Mouse (Mus musculus): ENCODE results near the gene Atp5s. TPM values are rescaled to one million over a fixed set of nuclear protein-coding genes. Genes with fewer than 3 reads are reported as not detected.

Atp5s gene
- polyA plus RNA-seq, 1 experiment from 2014 or later, result 18.5 TPM

- Histone ChIP-seq H3K4me2 (replicated peaks; ENCODE audit: low read depth, low read length) (no peak overlapping the region), H3K9me3 (ENCODE audit: low read length) (no peaks in the 10 kb centered on the region), H3K27ac (ENCODE audit: low read length) (no peak overlapping the region), H3K4me3 (ENCODE audit: low read depth, low read length) (no peak overlapping the region), H3K9ac (replicated peaks; ENCODE audit: low read depth) (no peak overlapping the region), H3K27me3 (replicated peaks; ENCODE audit: insufficient read depth, low read length) (no peaks in the 10 kb centered on the region), H3K36me3 (ENCODE audit: insufficient read depth, low read length) (no peaks in the 10 kb centered on the region), H3K4me1 (ENCODE audit: insufficient read depth, low read depth, low read length) (no peaks in the 10 kb centered on the region)
- 0 out of 2 replicates have a peak, but pooled peaks have one; percentile 11 for TF ChIP-seq EP300 (IDR thresholded peaks at IDR 0.05)
- no peak for TF ChIP-seq CTCF (IDR thresholded peaks at IDR 0.05)
- 63% methylated on average over 10 of the region's 10 CpGs for WGBS
- ATAC-seq, result peak; percentile 37
- no peak for DNase-seq (ENCODE audit: low spot score)
Observed at GRCm38 (mm10) chr12:69766185-69766904, 41.6 kb downstream of the Atp5s start.

DNA sequence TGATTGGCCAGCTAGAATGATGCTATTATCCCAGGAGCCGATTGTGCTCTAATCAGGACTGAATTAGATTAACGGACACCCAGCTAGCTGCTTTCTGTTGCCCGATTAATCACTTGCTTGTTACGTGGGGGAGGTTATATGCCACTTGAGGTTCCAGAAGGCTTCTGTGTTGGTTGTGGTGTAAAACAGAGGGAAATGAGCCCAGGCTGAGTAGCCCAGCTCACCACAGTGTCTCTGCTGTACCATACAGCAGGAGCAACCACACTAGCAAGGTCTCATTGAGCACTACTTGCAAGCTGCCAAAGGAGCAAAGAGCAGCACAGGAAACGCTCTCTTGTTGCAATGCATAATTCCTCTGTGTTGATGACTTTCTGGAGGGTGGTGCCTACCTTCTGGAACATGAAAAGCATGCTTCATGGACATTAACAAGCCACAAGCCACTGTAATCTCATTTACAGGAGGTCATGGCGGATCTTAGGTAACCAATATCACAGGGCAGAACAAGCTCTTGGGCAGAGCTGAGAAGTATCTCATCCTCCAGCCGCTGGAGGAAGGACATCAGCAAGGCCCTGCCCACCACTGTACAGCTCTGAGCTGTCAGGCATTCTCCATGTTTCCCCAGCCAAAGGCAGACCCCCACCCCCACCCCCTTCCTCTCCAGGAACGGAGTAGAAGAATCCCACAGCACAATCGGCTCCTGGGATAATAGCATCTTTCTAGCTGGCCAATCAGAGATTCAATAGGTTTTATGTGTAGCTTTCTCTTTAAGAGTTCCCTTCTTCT lies 42.9 kb downstream of the Atp5s start:
- ATAC-seq (no peak), DNase-seq (ENCODE audit: low spot score) (no peak)
- Histone ChIP-seq H3K9ac (replicated peaks; ENCODE audit: low read depth) (no peak overlapping the region), H3K4me1 (ENCODE audit: insufficient read depth, low read depth, low read length) (no peaks in the 10 kb centered on the region), H3K36me3 (ENCODE audit: insufficient read depth, low read length) (no peaks in the 10 kb centered on the region), H3K27ac (ENCODE audit: low read length) (no peak overlapping the region), H3K4me2 (replicated peaks; ENCODE audit: low read depth, low read length) (no peak overlapping the region), H3K9me3 (ENCODE audit: low read length) (no peaks in the 10 kb centered on the region), H3K4me3 (ENCODE audit: low read depth, low read length) (no peak overlapping the region), H3K27me3 (replicated peaks; ENCODE audit: insufficient read depth, low read length) (no peaks in the 10 kb centered on the region)
- WGBS, result 62% methylated on average over 9 of the region's 9 CpGs
- no peak for TF ChIP-seq EP300 (IDR thresholded peaks at IDR 0.05)

- 72% methylated on average over 2 of the region's 2 CpGs for WGBS
- Histone ChIP-seq H3K4me1 (ENCODE audit: insufficient read depth, low read depth, low read length) (no peaks in the 10 kb centered on the region), H3K36me3 (ENCODE audit: insufficient read depth, low read length) (no peaks in the 10 kb centered on the region), H3K27me3 (replicated peaks; ENCODE audit: insufficient read depth, low read length) (no peaks in the 10 kb centered on the region), H3K4me2 (replicated peaks; ENCODE audit: low read depth, low read length) (no peak overlapping the region), H3K27ac (ENCODE audit: low read length) (no peak overlapping the region), H3K4me3 (ENCODE audit: low read depth, low read length) (no peak overlapping the region), H3K9ac (replicated peaks; ENCODE audit: low read depth) (no peak overlapping the region), H3K9me3 (ENCODE audit: low read length) (no peaks in the 10 kb centered on the region)
- ATAC-seq, result no peak
- no peak for DNase-seq (ENCODE audit: low spot score)
- TF ChIP-seq CTCF (IDR thresholded peaks at IDR 0.05) (no peak), EP300 (IDR thresholded peaks at IDR 0.05) (no peak)
Observed at GRCm38 (mm10) chr12:69768841-69769240, 44.1 kb downstream of the Atp5s start.

- Histone ChIP-seq H3K4me3 (ENCODE audit: low read depth, low read length) (no peak overlapping the region), H3K9me3 (ENCODE audit: low read length) (no peaks in the 10 kb centered on the region), H3K36me3 (ENCODE audit: insufficient read depth, low read length) (no peaks in the 10 kb centered on the region), H3K27me3 (replicated peaks; ENCODE audit: insufficient read depth, low read length) (no peaks in the 10 kb centered on the region), H3K9ac (replicated peaks; ENCODE audit: low read depth) (no peak overlapping the region), H3K4me1 (ENCODE audit: insufficient read depth, low read depth, low read length) (peaks cover 8% of the 10 kb centered on the region; the same call in 1 of the 2 replicates), H3K4me2 (replicated peaks; ENCODE audit: low read depth, low read length) (no peak overlapping the region; the same call in 1 of the 2 replicates), H3K27ac (ENCODE audit: low read length) (no peak overlapping the region)
- peak; percentile 62 for DNase-seq (ENCODE audit: low spot score)
- WGBS, result 41% methylated on average over 11 of the region's 11 CpGs
- peak; percentile 65 for ATAC-seq
- TF ChIP-seq EP300 (IDR thresholded peaks at IDR 0.05) (no peak), CTCF (IDR thresholded peaks at IDR 0.05) (no peak)
Observed at GRCm38 (mm10) chr12:69776607-69777340, 52.0 kb downstream of the Atp5s start.

GRCm38 (mm10) chr12:69777341-69777730 lies 52.6 kb downstream of the Atp5s start:
- H3K4me3 ChIP-seq (ENCODE audit: low read depth, low read length), result no peak overlapping the region
- 79% methylated on average over 6 of the region's 6 CpGs for WGBS
- H3K9ac ChIP-seq (replicated peaks; ENCODE audit: low read depth), result no peak overlapping the region
- H3K9me3 ChIP-seq (ENCODE audit: low read length), result no peaks in the 10 kb centered on the region
- H3K4me1 ChIP-seq (ENCODE audit: insufficient read depth, low read depth, low read length), result peaks cover 8% of the 10 kb centered on the region; the same call in 1 of the 2 replicates
- no peaks in the 10 kb centered on the region for H3K27me3 ChIP-seq (replicated peaks; ENCODE audit: insufficient read depth, low read length)
- no peak overlapping the region for H3K27ac ChIP-seq (ENCODE audit: low read length)
- H3K4me2 ChIP-seq (replicated peaks; ENCODE audit: low read depth, low read length), result no peak overlapping the region
- no peaks in the 10 kb centered on the region for H3K36me3 ChIP-seq (ENCODE audit: insufficient read depth, low read length)
- no peak for TF ChIP-seq EP300 (IDR thresholded peaks at IDR 0.05)
- TF ChIP-seq CTCF (IDR thresholded peaks at IDR 0.05), result no peak
- DNase-seq (ENCODE audit: low spot score), result no peak
- no peak for ATAC-seq

GRCm38 (mm10) chr12:69777957-69778356 lies 53.2 kb downstream of the Atp5s start:
- Histone ChIP-seq H3K27ac (ENCODE audit: low read length) (no peak overlapping the region), H3K9me3 (ENCODE audit: low read length) (no peaks in the 10 kb centered on the region), H3K9ac (replicated peaks; ENCODE audit: low read depth) (no peak overlapping the region), H3K4me1 (ENCODE audit: insufficient read depth, low read depth, low read length) (peaks cover 8% of the 10 kb centered on the region; the same call in 1 of the 2 replicates), H3K4me3 (ENCODE audit: low read depth, low read length) (no peak overlapping the region), H3K4me2 (replicated peaks; ENCODE audit: low read depth, low read length) (no peak overlapping the region), H3K36me3 (ENCODE audit: insufficient read depth, low read length) (no peaks in the 10 kb centered on the region), H3K27me3 (replicated peaks; ENCODE audit: insufficient read depth, low read length) (no peaks in the 10 kb centered on the region)
- ATAC-seq (no peak), DNase-seq (ENCODE audit: low spot score) (no peak)
- 58% methylated on average over 2 of the region's 2 CpGs for WGBS
- TF ChIP-seq CTCF (IDR thresholded peaks at IDR 0.05) (no peak), EP300 (IDR thresholded peaks at IDR 0.05) (no peak)

Measured in lung, postnatal 0 days (tissue).